Mouse (Mus musculus): ENCODE results near the gene Runx2. TPM values are rescaled to one million over a fixed set of nuclear protein-coding genes. Genes with fewer than 3 reads are reported as not detected.

Gene Runx2
- polyA plus RNA-seq, 1 experiment from 2014 or later, result 0.41 TPM

DNA sequence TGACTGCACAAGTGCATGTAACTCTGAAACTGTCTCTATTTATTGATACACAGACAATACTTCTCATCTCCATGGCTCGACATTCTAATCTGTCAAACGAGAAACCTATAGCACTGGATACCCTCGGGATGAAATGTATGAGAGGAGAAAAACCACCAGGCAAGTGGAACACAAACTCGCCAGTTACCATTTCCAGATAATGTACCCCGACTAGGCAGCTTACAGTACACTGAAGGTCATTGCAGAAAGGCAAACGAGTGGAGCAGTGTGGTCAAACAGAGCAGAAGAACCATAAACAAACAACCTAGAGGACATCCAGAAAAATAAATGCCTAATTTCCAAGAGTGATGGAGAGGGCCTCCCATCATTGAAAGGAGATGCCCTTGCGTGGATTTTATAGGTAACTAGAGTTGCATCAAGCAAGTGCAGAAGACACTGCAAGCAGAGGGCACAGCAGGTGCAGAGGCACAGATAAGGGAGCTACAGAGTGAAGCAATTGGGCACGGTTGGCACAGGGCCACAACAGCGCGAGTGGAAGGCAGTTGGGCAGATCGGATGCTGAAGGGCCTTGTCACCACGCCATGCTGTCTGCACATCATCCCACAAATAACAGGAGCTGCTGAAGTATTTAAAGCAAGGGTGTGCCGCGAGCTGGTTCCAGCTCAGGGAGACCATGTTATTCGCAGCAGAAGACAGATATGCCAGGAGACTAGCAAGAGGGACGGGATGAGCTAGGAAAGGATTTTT is 142.5 kb downstream of the Runx2 start:
- H3K4me1 ChIP-seq (replicated peaks), result peaks cover 12% of the 10 kb centered on the region
- H3K27me3 ChIP-seq, result no peaks in the 10 kb centered on the region
- no peak for ATAC-seq (ENCODE audit: low FRiP score, low read depth)
- no peaks in the 10 kb centered on the region for H3K9me3 ChIP-seq
- no peaks in the 10 kb centered on the region for H3K36me3 ChIP-seq
- H3K4me2 ChIP-seq, result no peak overlapping the region
- no peak overlapping the region for H3K9ac ChIP-seq
- no peak overlapping the region for H3K4me3 ChIP-seq
- no peak overlapping the region for H3K27ac ChIP-seq (replicated peaks)
- WGBS, result 64% methylated on average over 16 of the region's 16 CpGs

DNA sequence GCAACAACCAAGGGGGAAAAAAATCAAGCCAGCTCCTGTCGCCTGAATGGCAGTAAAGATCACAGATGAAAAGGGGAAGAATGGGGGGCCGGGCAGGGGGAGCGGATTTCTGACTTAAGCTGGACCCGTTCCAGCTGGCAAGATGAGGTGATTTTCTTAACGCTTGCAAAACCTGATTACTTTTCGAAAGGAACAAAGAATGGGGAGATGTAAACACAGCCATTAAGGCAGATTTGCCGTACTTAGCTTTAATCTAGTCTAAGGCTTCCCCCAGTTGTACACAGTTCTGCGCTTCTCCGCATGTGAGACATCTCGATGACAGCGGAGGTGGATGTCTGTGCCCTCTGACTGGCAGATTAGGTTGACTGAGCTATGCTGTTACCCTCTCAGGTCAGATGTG is 144.6 kb downstream of the Runx2 start:
- no peak for ATAC-seq (ENCODE audit: low FRiP score, low read depth)
- Histone ChIP-seq H3K36me3 (no peaks in the 10 kb centered on the region), H3K9ac (no peak overlapping the region), H3K4me3 (no peak overlapping the region), H3K9me3 (no peaks in the 10 kb centered on the region), H3K27me3 (no peaks in the 10 kb centered on the region), H3K4me1 (replicated peaks) (peaks cover 12% of the 10 kb centered on the region), H3K4me2 (peak overlapping the region; percentile 35), H3K27ac (replicated peaks) (no peak overlapping the region)
- 32% methylated on average over 11 of the region's 11 CpGs for WGBS

DNA sequence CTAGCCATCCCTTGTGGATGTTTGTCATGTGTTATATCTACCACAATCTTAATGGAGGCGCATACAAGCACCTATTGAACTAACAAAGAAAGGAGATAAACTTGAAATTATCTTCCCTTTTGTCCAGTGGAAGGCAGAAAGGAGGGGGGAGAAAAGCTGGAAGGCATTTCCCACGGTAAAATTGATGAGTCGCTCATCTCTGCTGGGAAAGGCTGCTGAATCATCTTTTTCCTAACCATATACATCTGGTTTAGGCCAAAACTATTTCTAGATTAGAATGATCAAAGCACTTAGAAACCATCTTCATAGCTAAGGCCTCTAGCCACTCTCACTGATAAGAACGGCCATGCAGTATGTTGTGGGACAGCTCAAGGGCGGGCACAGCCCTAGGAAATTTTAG is 147.3 kb downstream of the Runx2 start:
- 84% methylated on average over 5 of the region's 5 CpGs for WGBS
- H3K27me3 ChIP-seq, result no peaks in the 10 kb centered on the region
- ATAC-seq (ENCODE audit: low FRiP score, low read depth), result no peak

GRCm38 (mm10) chr17:44663872-44664271 is 150.7 kb downstream of the Runx2 start:
- H3K4me2 ChIP-seq, result no peak overlapping the region
- H3K9ac ChIP-seq, result no peak overlapping the region
- H3K27me3 ChIP-seq, result no peaks in the 10 kb centered on the region
- H3K27ac ChIP-seq (replicated peaks), result no peak overlapping the region
- H3K4me3 ChIP-seq, result no peak overlapping the region
- no peaks in the 10 kb centered on the region for H3K36me3 ChIP-seq
- no peaks in the 10 kb centered on the region for H3K4me1 ChIP-seq (replicated peaks)
- 73% methylated on average over 7 of the region's 7 CpGs for WGBS
- H3K9me3 ChIP-seq, result no peaks in the 10 kb centered on the region
- ATAC-seq (ENCODE audit: low FRiP score, low read depth), result no peak

More for the DNA sequence above, 147.3 kb downstream of the Runx2 start:
- Histone ChIP-seq H3K4me3 (no peak overlapping the region), H3K9me3 (no peaks in the 10 kb centered on the region), H3K4me2 (no peak overlapping the region), H3K9ac (no peak overlapping the region), H3K27ac (replicated peaks) (no peak overlapping the region), H3K4me1 (replicated peaks) (peaks cover 8% of the 10 kb centered on the region), H3K36me3 (no peaks in the 10 kb centered on the region)

- 95% methylated on average over 1 of the region's 1 CpGs for WGBS
- Histone ChIP-seq H3K4me3 (no peak overlapping the region), H3K9ac (no peak overlapping the region), H3K27me3 (no peaks in the 10 kb centered on the region), H3K4me1 (replicated peaks) (no peaks in the 10 kb centered on the region), H3K9me3 (no peaks in the 10 kb centered on the region), H3K4me2 (no peak overlapping the region), H3K27ac (replicated peaks) (no peak overlapping the region), H3K36me3 (no peaks in the 10 kb centered on the region)
- no peak for ATAC-seq (ENCODE audit: low FRiP score, low read depth)
Observed at GRCm38 (mm10) chr17:44663208-44663607, 151.4 kb downstream of the Runx2 start.

GRCm38 (mm10) chr17:44662080-44662706 is 152.4 kb downstream of the Runx2 start:
- no peak overlapping the region for H3K9ac ChIP-seq
- no peak overlapping the region for H3K4me2 ChIP-seq
- no peaks in the 10 kb centered on the region for H3K4me1 ChIP-seq (replicated peaks)
- H3K4me3 ChIP-seq, result no peak overlapping the region
- H3K27me3 ChIP-seq, result no peaks in the 10 kb centered on the region
- WGBS, result 93% methylated on average over 6 of the region's 6 CpGs
- H3K36me3 ChIP-seq, result no peaks in the 10 kb centered on the region
- H3K9me3 ChIP-seq, result no peaks in the 10 kb centered on the region
- H3K27ac ChIP-seq (replicated peaks), result no peak overlapping the region
- no peak for ATAC-seq (ENCODE audit: low FRiP score, low read depth)

DNA sequence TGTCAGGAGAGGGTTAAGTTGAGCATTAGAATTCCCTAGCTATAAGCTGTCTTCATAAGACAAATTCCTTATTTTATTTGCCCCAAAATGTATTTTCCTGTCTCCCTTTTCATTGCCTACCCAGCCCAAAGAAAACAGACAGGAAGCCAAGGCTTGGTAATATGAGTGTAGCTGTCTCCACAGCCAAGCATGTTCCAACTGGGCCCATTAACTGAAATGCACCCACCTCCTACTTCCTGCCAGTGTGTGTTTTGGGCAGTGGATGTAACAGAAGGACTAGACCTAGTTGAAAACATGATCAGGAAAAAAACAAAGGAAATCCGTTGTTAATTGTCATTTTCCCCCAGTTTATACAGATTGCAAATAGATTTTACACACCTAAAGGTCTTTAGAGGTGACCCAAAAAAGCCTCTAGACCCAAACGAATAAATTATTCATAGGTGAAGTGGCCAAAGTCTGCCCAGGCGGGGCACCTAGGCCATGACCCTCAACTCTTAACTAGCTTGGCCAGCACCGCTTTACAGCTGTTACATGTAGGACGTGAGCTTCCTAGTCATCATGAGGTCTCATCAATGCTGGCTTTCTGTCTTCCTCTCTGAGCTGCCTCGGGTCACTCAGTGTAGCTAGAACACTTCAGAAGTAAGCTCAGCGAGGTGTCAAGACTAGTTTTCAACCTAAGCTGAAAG is 154.3 kb downstream of the Runx2 start:
- no peak overlapping the region for H3K4me2 ChIP-seq
- ATAC-seq (ENCODE audit: low FRiP score, low read depth), result no peak
- no peaks in the 10 kb centered on the region for H3K36me3 ChIP-seq
- WGBS, result 80% methylated on average over 7 of the region's 7 CpGs
- H3K4me1 ChIP-seq (replicated peaks), result no peaks in the 10 kb centered on the region
- no peak overlapping the region for H3K9ac ChIP-seq
- no peak overlapping the region for H3K4me3 ChIP-seq
- no peaks in the 10 kb centered on the region for H3K27me3 ChIP-seq
- H3K27ac ChIP-seq (replicated peaks), result no peak overlapping the region
- no peaks in the 10 kb centered on the region for H3K9me3 ChIP-seq

GRCm38 (mm10) chr17:44654503-44654902 is 160.1 kb downstream of the Runx2 start:
- H3K27me3 ChIP-seq, result no peaks in the 10 kb centered on the region
- no peaks in the 10 kb centered on the region for H3K36me3 ChIP-seq
- no peak overlapping the region for H3K4me3 ChIP-seq
- WGBS, result 81% methylated on average over 4 of the region's 4 CpGs
- H3K4me2 ChIP-seq, result no peak overlapping the region
- no peak overlapping the region for H3K27ac ChIP-seq (replicated peaks)
- no peak overlapping the region for H3K9ac ChIP-seq
- no peak for ATAC-seq (ENCODE audit: low FRiP score, low read depth)
- no peaks in the 10 kb centered on the region for H3K4me1 ChIP-seq (replicated peaks)
- H3K9me3 ChIP-seq, result no peaks in the 10 kb centered on the region

- ATAC-seq (ENCODE audit: low FRiP score, low read depth), result no peak
- Histone ChIP-seq H3K4me3 (no peak overlapping the region), H3K9ac (no peak overlapping the region), H3K4me1 (replicated peaks) (peaks cover 7% of the 10 kb centered on the region; the same call in 1 of the 2 replicates), H3K4me2 (no peak overlapping the region), H3K36me3 (no peaks in the 10 kb centered on the region), H3K27me3 (no peaks in the 10 kb centered on the region), H3K27ac (replicated peaks) (no peak overlapping the region), H3K9me3 (no peaks in the 10 kb centered on the region)
- WGBS, result 91% methylated on average over 3 of the region's 3 CpGs
Observed at GRCm38 (mm10) chr17:44653081-44653480, 161.5 kb downstream of the Runx2 start.

DNA sequence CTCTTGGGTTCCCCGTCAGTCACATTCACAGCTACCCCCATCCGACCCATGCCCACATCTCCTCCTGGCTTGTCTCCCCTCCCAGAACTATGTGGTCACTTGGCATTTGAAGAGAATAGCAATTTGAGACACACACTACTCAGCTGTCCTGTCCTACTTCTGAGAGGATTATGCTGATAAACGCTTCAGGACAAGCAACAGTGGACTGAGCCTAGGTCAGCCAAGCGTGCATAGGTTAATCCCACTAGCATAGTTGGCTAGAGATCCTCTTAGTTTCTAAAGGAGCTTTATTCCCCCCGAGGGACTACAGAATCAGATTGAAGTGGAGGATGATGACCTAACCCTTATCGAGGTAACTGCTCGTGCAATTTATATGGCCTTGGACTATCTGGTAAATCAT is 162.5 kb downstream of the Runx2 start:
- peaks cover 7% of the 10 kb centered on the region; the same call in 1 of the 2 replicates for H3K4me1 ChIP-seq (replicated peaks)
- H3K9me3 ChIP-seq, result no peaks in the 10 kb centered on the region
- H3K9ac ChIP-seq, result no peak overlapping the region
- no peaks in the 10 kb centered on the region for H3K27me3 ChIP-seq
- H3K27ac ChIP-seq (replicated peaks), result no peak overlapping the region
- no peak for ATAC-seq (ENCODE audit: low FRiP score, low read depth)
- WGBS, result 83% methylated on average over 7 of the region's 7 CpGs
- H3K4me3 ChIP-seq, result no peak overlapping the region
- no peaks in the 10 kb centered on the region for H3K36me3 ChIP-seq
- H3K4me2 ChIP-seq, result no peak overlapping the region

- Histone ChIP-seq H3K9ac (no peak overlapping the region), H3K4me2 (no peak overlapping the region), H3K36me3 (no peaks in the 10 kb centered on the region), H3K27me3 (no peaks in the 10 kb centered on the region), H3K4me1 (replicated peaks) (peaks cover 7% of the 10 kb centered on the region; the same call in 1 of the 2 replicates), H3K27ac (replicated peaks) (no peak overlapping the region), H3K4me3 (no peak overlapping the region), H3K9me3 (no peaks in the 10 kb centered on the region)
- ATAC-seq (ENCODE audit: low FRiP score, low read depth), result no peak
- WGBS, result 79% methylated on average over 8 of the region's 8 CpGs
Observed at GRCm38 (mm10) chr17:44651613-44652012, 163.0 kb downstream of the Runx2 start.

GRCm38 (mm10) chr17:44650431-44650830 is 164.2 kb downstream of the Runx2 start:
- no peaks in the 10 kb centered on the region for H3K36me3 ChIP-seq
- ATAC-seq (ENCODE audit: low FRiP score, low read depth), result no peak
- H3K4me1 ChIP-seq (replicated peaks), result peaks cover 7% of the 10 kb centered on the region; the same call in 1 of the 2 replicates
- H3K9ac ChIP-seq, result no peak overlapping the region
- no peaks in the 10 kb centered on the region for H3K27me3 ChIP-seq
- WGBS, result 90% methylated on average over 2 of the region's 2 CpGs
- H3K4me2 ChIP-seq, result no peak overlapping the region
- no peak overlapping the region for H3K27ac ChIP-seq (replicated peaks)
- no peaks in the 10 kb centered on the region for H3K9me3 ChIP-seq
- no peak overlapping the region for H3K4me3 ChIP-seq
